Mouse (Mus musculus): ENCODE measurements around the gene Ddx23. TPM values are rescaled to one million over a fixed set of nuclear protein-coding genes. Genes with fewer than 3 reads are reported as not detected.

Ddx23 gene
- polyA plus RNA-seq, 1 experiment from 2014 or later: 27.5 TPM

DNA sequence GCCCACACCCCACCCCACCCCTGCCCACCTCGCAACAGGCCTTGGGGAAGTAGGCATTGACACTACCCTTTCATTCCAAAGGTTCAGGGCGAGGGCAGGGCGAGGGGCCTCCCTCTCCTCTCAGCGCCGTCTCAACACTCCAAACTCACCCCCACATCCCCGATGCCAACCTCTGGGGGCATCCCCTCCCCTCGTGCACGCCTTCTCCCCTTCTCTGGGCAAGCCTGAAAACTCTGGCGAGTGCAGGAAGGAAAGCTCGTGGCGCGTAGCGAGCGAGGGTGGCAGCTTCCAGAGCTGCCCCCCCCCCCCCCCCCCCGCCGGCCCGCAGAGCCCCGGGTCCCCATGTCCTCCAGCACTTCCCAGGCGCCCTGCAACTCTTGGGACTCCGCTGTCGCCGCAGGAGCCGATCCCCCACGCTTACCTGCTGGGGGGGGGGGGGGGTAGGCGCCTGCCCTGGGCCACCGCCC is 53.9 kb downstream of the Ddx23 start:
- H3K9ac ChIP-seq: peak overlapping the region; percentile 88
- ATAC-seq (ENCODE audit: low FRiP score): peak; percentile 43
- WGBS: under 1% methylated on average over 18 of the region's 26 CpGs

DNA sequence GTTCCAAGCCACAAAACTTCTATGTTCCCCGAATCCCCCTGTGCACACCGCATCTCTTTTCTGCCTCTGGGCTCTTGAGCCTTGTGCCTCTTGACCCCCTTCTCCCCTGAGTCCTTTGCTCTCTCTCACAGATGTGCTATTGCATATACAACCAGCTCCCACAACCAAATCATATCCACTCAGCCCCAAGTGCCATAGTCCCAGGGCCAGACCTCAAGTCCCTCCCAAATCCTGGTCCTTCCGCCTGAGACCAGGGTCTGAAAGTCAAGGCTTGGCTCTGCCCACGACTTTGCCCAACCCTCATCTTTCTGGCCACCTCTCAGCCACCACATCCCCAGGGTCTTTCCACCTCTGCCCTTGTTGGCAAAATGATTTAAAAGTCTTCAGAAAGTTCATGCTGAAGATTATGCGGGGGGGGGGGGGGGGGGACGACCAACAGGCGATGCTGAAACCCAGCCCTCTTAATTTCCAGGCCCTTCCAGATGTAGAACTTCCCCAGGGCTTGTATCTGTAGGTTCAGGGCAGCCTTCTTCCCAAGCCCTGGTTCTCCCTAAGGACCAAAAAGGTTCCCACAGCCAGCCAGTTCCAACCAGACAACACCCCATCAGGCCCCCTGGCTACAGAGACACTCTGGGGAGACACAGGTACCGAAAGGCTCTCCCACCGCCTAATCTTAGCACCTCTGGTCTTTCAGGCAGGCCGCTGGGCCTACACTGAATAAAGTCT is 54.5 kb downstream of the Ddx23 start:
- 11% methylated on average over 10 of the region's 10 CpGs for WGBS
- Histone ChIP-seq H3K4me2 (peak overlapping the region; percentile 76), H3K9ac (peak overlapping the region; percentile 88), H3K27ac (peak overlapping the region; percentile 91), H3K27me3 (no peaks in the 10 kb centered on the region), H3K4me1 (replicated peaks) (peaks cover 42% of the 10 kb centered on the region), H3K4me3 (peak overlapping the region; percentile 75), H3K36me3 (peaks cover 23% of the 10 kb centered on the region), H3K9me3 (no peaks in the 10 kb centered on the region)
- ATAC-seq (ENCODE audit: low FRiP score): no peak

More for the DNA sequence above, 53.9 kb downstream of the Ddx23 start:
- Histone ChIP-seq H3K4me1 (replicated peaks) (peaks cover 36% of the 10 kb centered on the region), H3K4me3 (peak overlapping the region; percentile 75), H3K36me3 (peaks cover 17% of the 10 kb centered on the region), H3K27ac (peak overlapping the region; percentile 91), H3K4me2 (peak overlapping the region; percentile 76), H3K27me3 (no peaks in the 10 kb centered on the region), H3K9me3 (no peaks in the 10 kb centered on the region)

DNA sequence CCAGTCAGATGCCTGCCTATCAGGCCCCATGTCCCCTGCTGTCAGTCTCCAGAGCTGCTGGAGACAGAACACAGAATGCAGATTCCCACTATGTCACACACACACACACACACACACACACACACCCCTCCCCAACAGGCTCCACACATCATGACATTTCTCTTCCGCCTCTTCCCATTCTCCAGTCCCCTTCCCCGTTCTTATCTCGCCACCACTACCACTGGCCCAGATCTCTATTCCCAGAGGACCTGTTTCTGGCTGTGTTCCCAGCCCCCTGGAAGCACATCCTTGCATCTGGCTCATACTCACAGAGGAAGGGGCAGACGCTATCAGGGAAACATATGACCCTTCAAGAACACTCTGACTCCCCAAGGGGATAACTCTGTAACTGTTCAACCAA is 55.1 kb downstream of the Ddx23 start:
- Histone ChIP-seq H3K9ac (peak overlapping the region; percentile 88), H3K27ac (no peak overlapping the region), H3K4me3 (peak overlapping the region; percentile 75), H3K27me3 (no peaks in the 10 kb centered on the region), H3K9me3 (no peaks in the 10 kb centered on the region), H3K4me1 (replicated peaks) (peaks cover 48% of the 10 kb centered on the region), H3K36me3 (peaks cover 29% of the 10 kb centered on the region), H3K4me2 (peak overlapping the region; percentile 76)
- WGBS: 13% methylated on average over 4 of the region's 4 CpGs
- ATAC-seq (ENCODE audit: low FRiP score): no peak

DNA sequence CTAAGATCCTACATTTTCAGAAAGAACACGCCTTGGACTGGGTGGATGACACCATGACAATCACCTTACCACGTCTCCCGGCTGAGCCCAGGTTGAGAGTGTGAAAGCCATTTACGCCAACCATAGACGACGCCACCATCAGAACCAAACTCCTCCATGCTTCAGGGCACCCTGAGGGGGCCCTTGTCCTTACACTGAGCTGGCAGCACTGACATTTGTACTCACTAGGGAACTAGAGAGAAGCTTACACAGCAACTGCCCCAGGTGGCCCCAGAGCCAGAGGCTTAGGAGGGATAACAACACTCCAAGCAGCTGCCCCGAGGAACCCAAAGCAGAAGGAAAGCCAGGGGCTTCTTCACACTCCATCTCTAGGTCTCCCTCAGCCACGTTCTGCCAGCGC is 56.0 kb downstream of the Ddx23 start:
- no peaks in the 10 kb centered on the region for H3K9me3 ChIP-seq
- peak overlapping the region; percentile 88; the same call in 1 of the 2 replicates for H3K9ac ChIP-seq
- H3K4me1 ChIP-seq (replicated peaks): peaks cover 56% of the 10 kb centered on the region
- H3K4me3 ChIP-seq: no peak overlapping the region
- peaks cover 38% of the 10 kb centered on the region for H3K36me3 ChIP-seq
- peak overlapping the region; percentile 76; the same call in 1 of the 2 replicates for H3K4me2 ChIP-seq
- no peaks in the 10 kb centered on the region for H3K27me3 ChIP-seq
- 71% methylated on average over 9 of the region's 9 CpGs for WGBS
- no peak for ATAC-seq (ENCODE audit: low FRiP score)
- H3K27ac ChIP-seq: no peak overlapping the region

DNA sequence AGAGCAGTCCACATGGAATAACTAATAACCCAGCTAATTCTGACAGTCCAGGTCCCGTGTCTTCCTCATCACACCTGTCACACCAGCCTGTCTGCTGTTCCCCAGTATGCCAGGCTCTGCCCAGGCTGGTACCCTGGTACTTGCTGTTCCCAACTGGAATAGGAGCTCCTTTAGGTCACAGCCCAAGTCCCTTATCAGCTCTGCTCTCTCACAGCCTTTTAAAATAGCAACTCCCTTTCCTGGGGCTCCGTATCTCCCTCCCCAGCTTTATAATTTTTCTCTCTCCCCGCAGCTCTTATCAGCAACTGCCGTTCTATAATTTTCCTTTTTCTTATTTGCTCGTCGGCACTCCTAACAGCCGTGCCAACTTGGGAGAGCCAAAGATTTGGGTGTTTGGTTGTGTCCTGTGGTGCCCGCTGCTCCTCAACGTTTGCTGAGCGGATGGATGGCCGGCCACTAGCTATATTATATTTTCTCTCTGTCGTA is 56.6 kb downstream of the Ddx23 start:
- no peak overlapping the region for H3K4me2 ChIP-seq
- no peak overlapping the region for H3K4me3 ChIP-seq
- 90% methylated on average over 12 of the region's 12 CpGs for WGBS
- H3K4me1 ChIP-seq (replicated peaks): peaks cover 56% of the 10 kb centered on the region
- H3K36me3 ChIP-seq: peaks cover 43% of the 10 kb centered on the region
- H3K9me3 ChIP-seq: no peaks in the 10 kb centered on the region
- H3K27me3 ChIP-seq: no peaks in the 10 kb centered on the region
- H3K9ac ChIP-seq: no peak overlapping the region
- H3K27ac ChIP-seq: no peak overlapping the region
- ATAC-seq (ENCODE audit: low FRiP score): no peak

DNA sequence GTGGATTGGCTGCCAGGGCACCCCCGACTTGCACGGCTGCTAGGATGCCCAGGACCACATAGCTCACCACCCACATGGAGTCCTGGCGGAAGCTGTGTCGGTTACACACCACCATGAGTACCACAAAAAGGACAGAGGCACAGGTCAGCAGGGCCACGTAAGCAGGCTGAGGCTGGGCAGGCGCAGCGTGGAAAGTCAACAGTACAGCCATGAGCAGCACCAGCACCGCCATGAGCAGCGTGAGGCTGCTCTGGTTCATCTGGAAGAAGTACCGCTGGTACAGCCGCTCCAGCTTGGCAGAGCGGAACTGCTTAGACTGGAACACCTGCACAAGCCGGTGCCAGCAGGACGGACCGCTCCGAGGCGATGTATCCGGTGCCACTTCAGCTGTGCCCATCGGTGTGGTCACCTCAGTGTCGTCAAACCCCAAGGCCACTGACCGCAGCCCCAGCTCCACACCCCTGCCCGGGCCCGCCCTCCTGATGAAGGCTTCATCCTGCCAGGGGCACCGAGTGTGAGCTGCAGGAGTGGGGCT is 58.6 kb downstream of the Ddx23 start:
- ATAC-seq (ENCODE audit: low FRiP score): no peak
- 96% methylated on average over 24 of the region's 24 CpGs for WGBS
- H3K4me1 ChIP-seq (replicated peaks): peaks cover 57% of the 10 kb centered on the region

DNA sequence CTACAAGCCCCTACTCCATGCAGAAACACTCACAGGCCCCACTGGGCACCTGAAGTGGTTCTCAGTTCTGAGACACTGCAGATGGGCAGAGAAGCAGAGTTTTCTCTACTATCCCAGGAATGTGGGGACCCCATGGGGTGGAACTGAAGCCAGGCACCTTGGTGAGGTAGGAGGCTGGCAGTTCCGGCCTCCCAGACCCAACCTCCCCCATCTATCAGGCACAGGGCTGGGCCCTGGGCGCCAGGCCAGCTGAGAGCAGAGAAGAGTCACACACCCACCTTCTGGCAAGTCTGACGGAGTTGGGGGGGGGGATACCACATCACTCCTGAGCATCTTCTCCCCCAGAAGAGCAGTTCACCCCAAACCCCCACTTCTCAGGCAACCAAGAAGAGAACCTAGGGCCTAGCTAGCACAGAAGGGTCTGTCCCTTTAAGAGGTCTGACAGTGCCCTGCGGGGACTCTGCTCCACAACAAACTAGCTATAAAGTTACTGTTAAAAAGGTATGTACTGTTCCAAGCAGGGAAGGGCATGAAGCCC is 59.7 kb downstream of the Ddx23 start:
- ATAC-seq (ENCODE audit: low FRiP score): no peak
- Histone ChIP-seq H3K27me3 (no peaks in the 10 kb centered on the region), H3K9ac (peak overlapping the region; percentile 56), H3K36me3 (peaks cover 68% of the 10 kb centered on the region), H3K4me3 (no peak overlapping the region), H3K4me1 (replicated peaks) (peaks cover 49% of the 10 kb centered on the region), H3K9me3 (no peaks in the 10 kb centered on the region), H3K4me2 (0 out of 2 replicates have a peak overlapping the region, but pooled peaks have one; percentile 2), H3K27ac (no peak overlapping the region)
- WGBS: 63% methylated on average over 4 of the region's 4 CpGs

More for the DNA sequence above, 58.6 kb downstream of the Ddx23 start:
- H3K27me3 ChIP-seq: no peaks in the 10 kb centered on the region
- no peak overlapping the region for H3K27ac ChIP-seq
- no peak overlapping the region for H3K4me3 ChIP-seq
- H3K9ac ChIP-seq: no peak overlapping the region
- no peaks in the 10 kb centered on the region for H3K9me3 ChIP-seq
- peaks cover 58% of the 10 kb centered on the region for H3K36me3 ChIP-seq
- no peak overlapping the region for H3K4me2 ChIP-seq

DNA sequence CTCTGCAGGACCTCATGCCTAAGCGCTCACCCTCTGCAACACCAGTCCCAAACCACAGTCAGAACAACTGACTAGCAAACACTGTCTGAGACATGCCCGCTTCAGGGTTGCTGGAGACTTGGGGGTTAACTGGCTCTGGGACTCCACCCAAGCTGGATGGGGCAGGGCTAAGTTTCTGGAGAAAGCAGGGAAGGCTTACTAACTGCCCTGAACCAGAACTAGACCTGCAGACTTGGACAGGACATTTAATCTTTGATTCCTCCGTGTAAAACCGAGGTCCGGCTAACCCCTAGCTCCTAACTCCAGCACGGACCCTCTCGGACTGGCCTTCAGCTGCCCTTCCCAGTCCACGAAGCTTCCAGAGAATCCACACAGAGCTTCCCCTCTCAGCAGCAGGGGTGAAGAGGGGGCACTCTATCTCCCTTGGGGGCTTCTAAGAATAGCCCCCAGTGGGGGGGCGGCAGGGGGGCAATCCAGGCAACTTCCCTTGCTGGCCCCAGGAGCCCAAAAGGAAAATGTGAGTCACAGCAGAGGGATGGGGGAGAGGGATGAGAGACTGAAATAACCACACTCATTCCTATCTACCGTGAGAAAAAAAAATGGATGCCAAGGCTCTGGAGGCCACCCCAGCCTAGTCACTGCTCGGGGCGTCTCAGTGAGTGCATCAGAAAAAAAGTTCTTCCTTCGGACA is 60.4 kb downstream of the Ddx23 start:
- Histone ChIP-seq H3K27ac (no peak overlapping the region), H3K27me3 (no peaks in the 10 kb centered on the region), H3K9ac (peak overlapping the region; percentile 56; the same call in 1 of the 2 replicates), H3K4me2 (0 out of 2 replicates have a peak overlapping the region, but pooled peaks have one; percentile 15), H3K36me3 (peaks cover 74% of the 10 kb centered on the region), H3K4me1 (replicated peaks) (peaks cover 43% of the 10 kb centered on the region), H3K4me3 (no peak overlapping the region), H3K9me3 (no peaks in the 10 kb centered on the region)
- WGBS: 61% methylated on average over 13 of the region's 13 CpGs
- ATAC-seq (ENCODE audit: low FRiP score): no peak

DNA sequence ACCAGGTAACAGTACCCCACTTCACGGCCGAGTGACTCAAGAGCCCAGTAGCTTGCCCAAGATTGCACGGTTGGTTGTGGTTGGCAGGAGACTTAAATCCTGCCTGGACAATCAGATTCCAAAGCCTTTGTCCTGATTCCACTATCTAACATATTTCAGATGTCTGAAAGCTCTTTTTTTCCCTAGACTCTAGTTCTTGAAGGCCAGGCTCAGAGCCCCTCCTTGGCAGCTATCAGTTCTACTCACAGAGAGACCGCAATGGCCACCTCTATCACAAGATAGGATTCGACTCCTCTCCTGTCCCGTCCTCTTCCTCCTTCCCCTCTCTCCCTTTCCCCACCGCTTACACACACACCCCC is 60.9 kb downstream of the Ddx23 start:
- Histone ChIP-seq H3K4me1 (replicated peaks) (peaks cover 37% of the 10 kb centered on the region), H3K9me3 (no peaks in the 10 kb centered on the region), H3K27ac (no peak overlapping the region), H3K27me3 (no peaks in the 10 kb centered on the region), H3K36me3 (peaks cover 80% of the 10 kb centered on the region), H3K4me2 (no peak overlapping the region), H3K9ac (0 out of 2 replicates have a peak overlapping the region, but pooled peaks have one; percentile 56), H3K4me3 (no peak overlapping the region)
- no peak for ATAC-seq (ENCODE audit: low FRiP score)
- WGBS: 81% methylated on average over 7 of the region's 7 CpGs

DNA sequence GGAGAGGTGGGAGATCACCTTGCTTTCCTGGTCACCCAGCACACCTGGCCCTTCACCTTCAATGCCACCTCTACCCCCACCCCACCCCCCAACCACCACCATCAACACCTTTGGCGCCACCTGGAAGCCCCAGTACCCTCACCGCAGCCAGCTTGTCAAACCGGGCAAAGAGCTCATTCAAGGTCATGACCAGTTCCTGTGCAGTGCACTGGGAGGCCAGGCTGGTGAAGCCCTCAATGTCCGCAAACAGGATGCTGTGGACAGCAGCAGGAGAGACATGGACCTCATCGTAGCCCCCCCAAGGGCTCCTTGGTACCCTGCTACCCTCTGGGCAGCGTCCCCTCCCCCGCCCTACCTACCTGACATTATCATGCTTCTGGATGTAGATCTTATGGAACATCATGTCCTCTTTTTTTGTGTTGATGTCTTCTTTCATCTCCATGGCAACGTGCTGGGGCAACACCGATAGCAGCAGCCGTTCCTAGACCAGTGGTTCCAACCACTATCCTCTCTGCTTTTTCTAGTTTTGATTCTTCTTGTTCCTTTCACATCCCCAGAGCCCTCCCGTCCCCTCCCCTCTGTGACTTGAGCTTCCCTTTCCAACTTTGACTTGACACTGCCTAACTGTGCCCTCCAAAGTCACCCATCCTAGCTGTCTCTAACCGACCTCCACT is 62.5 kb downstream of the Ddx23 start:
- H3K9ac ChIP-seq: no peak overlapping the region
- H3K4me1 ChIP-seq (replicated peaks): peaks cover 29% of the 10 kb centered on the region
- no peak overlapping the region for H3K4me2 ChIP-seq
- no peak overlapping the region for H3K4me3 ChIP-seq
- no peak overlapping the region for H3K27ac ChIP-seq
- 81% methylated on average over 12 of the region's 12 CpGs for WGBS
- no peaks in the 10 kb centered on the region for H3K27me3 ChIP-seq
- peaks cover 89% of the 10 kb centered on the region for H3K36me3 ChIP-seq
- H3K9me3 ChIP-seq: no peaks in the 10 kb centered on the region
- ATAC-seq (ENCODE audit: low FRiP score): no peak

DNA sequence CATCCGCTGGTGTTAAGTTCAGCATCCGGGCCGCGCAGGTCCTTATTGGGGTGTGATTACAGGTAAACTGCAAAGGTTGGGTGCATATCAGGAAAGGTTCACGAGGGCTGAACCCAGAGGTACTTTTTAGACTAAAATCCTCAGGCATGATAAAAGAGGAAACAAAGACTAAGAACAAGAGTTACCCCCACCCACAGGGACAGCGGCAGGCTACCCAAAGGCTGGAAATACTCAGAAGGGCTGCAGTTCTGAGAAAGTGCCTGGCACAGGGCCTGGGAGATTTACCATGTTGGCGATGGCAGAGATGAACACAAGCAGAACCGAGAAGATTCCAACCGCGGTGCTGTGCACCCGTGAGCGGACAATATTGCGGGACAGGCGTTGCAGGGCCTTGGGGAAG is 66.1 kb downstream of the Ddx23 start:
- WGBS: 93% methylated on average over 14 of the region's 14 CpGs
- H3K27me3 ChIP-seq: no peaks in the 10 kb centered on the region
- peaks cover 93% of the 10 kb centered on the region for H3K36me3 ChIP-seq
- H3K27ac ChIP-seq: no peak overlapping the region
- H3K4me1 ChIP-seq (replicated peaks): peaks cover 9% of the 10 kb centered on the region; the same call in 1 of the 2 replicates
- H3K4me3 ChIP-seq: no peak overlapping the region
- peak overlapping the region; percentile 8; the same call in 1 of the 2 replicates for H3K9ac ChIP-seq
- ATAC-seq (ENCODE audit: low FRiP score): no peak
- H3K4me2 ChIP-seq: no peak overlapping the region
- H3K9me3 ChIP-seq: no peaks in the 10 kb centered on the region
